Mouse (Mus musculus) MN1 (cell line): ENCODE results near the gene Lrrc3.
"Not testable (repeated sequence)": the region's sequence is repeated elsewhere in the genome, so short reads cannot be mapped to it uniquely, and the experiment has no call there.

Experiments
- DNase-seq: peaks from one replicate; pipeline ENCODE4 v3.0.0-alpha.2; 2016; ENCODE audit warnings: low spot score

The Lrrc3 gene

DNA sequence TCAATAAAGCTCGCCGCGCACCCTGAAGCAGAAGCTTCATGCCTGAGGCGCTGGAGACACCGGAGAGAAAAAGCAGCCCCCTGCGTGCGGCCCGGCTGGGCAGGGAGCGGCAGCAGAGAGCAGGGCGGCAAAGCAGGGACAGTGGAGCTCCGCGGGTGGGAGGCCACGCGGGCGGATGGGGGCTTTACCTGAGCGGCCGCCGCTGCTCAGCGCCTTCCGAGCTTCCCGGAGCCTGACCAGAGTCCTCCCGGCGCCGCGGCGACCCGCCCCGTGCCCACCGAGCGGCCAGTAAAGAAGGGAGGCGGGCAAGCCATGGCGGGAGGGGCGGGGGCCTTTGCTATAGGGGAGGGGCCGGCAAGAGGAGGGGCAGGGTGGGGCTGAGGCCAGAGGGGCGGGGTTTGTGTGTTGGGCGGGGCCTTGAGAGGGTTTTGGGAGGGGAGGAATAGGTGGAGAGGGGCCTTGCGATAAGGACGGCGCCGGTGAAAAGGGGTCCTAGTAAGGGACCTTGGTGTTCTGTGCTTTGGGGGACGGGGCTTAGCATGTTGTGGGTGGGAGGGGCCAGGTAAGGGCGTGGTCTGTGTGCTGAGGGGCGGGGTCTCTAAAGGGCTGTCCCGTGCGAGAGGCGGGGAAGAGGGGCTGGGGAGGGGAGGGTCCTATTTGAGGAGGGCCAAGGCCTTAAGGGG is at the start of gene Lrrc3:
Gene Lrrc3, minus strand, starts transcription at position 326 of the 683 bp plus-strand sequence.
- peak; percentile 84 for DNase-seq

DNA sequence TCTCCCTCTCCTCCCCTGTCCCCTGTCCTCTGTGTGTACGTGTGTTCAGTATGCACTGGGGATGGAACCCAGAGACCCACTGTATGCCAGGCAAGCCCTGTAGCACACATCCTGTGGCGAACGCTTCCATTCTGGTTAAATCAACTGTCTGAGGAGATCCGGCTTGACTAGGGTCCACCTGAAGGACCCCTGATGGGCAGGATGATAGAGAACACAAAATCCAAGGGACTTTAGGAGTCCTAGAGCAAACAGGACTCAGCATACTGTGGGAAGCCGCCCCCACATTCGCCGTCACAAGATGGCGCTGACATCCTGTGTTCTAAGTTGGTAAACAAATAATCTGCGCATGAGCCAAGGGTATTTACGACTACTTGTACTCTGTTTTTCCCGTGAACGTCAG is 48.1 kb upstream of the Lrrc3 start:
- DNase-seq, result not testable (repeated sequence)

DNA sequence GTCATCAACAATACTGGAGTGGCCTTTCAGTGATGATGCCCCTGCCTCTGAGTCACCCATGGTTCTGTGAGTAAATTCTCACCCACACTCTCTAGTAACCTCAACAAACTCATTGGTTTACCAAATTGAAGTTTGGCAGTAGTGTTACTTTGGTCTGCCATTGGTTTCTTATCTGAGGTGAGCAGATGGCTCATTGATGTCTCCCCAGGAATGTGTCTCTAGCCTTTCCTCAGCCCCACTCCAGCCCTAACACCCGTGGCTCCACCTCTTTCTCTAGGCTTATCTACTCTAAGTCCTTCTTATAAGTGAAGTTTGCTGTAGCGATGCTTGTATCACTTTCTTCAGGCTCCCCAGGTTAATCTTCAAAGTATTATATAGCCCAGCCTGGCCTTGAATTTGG is 37.3 kb upstream of the Lrrc3 start:
- no peak for DNase-seq

DNA sequence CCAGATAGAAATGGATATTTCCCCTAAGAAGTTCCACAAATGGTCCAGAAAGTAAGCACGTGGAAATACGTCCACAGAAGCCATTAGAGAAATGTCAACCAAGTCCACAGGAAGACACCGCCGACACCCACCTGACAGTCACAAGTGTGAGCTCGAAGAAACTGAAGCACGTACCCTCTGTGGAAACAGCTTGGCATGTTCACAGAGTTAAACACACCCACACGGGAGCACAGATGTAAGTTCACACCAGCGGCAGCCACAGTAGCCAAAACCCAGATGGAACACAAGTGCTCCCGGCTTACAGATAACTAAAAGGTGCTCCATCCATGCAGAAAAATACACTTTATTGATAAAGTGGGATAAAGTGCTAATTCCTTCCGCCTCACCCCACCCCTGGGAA is 25.0 kb upstream of the Lrrc3 start:
- DNase-seq, result no peak

DNA sequence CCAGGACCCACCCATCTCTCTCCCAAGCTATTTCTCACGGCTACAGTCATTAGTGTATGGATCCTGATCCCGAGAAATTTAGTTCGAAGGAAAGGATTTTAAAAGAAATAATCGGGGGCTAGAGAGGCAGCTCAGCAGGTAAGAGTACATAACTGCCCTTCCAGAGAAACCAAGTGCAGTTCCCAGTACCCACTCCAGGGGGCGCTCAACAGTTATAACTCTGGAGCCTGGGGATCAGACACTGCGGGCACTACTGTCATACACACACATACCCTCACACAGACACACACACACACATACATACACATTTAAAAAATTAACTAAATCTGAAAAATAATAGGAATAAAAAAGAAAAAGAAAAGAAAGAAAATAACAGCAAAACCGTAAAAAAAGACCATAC is 23.8 kb upstream of the Lrrc3 start:
- peak; percentile 71 for DNase-seq

DNA sequence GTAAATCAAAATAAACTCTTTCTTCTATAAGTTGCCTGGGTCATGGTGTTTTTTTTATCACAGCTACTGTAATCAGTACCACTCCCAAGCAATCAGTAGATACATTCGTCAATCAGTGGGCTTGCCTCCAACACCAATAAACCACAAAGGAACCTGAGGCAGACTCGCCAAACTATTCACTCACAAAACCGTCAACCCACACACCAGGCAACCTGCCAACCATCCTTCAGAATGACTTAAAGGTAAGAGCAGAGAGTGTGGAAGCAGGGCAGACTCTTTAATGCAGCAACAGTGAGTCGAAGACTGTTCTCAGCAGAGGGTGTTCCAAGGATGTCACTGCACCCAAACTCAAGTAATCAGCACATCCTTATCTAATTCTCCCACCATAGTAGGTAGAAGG is 20.3 kb upstream of the Lrrc3 start:
- DNase-seq, result no peak

DNA sequence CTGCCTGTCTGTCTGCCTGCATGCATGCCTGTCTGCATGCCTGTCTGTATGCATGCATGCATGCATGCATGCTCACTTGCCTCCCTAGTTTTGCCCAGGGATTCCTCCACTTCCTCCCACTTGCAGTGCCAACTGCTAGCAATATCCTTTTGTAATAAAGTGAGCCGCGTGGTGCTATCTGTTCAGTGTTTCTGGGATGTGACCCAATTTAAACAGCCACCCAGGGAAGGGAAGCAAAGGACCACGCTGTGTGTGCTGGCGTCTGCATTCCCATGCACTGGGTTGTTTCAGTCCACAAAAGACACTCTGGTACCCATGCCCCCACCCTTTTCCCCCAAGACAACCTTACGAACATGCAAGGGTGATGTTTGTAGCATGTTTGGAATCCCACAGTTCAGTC is 18.7 kb upstream of the Lrrc3 start:
- no peak for DNase-seq

GRCm38 (mm10) chr10:77916636-77917335 is 14.4 kb upstream of the Lrrc3 start:
- peak; percentile 83 for DNase-seq

DNA sequence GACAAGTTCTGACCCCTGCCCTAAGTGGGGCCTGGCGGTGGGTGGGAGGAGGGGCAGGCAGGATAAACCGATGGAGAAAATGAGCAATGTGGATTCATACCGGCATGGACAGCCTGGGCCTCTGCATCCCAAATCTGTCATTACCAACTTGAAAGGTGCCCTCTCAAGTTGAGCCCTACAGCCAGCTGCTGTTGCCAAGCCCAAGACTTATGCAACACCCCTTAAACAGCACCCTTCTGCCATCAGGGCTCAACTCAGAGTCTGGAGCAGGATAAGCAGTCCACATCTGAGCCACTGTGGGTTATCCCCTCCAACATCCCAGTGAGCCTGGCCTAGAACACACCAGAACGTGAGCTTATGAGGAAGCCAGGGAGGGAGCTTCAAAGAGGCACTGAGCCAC is 11.0 kb upstream of the Lrrc3 start:
- DNase-seq, result peak; percentile 40

DNA sequence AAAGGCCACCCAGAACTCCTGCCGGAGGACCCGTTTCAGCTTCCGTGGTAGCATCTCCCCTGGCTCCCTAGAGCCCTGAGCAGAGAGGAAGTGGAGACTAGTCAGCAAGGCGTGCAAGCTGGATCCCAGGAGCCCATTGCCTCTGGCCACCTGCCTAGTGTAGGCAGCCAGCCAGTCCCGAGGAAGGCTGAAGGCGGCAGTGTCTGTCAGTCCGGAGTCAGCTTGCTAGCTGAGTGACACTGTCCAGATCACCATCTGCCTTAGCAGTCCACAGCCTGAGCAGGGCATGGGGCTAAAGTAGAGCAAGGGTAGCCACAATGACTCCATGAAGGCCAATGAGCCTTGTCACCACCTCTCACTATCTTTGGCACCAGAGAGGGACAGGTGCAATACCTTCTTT is 10.3 kb upstream of the Lrrc3 start:
- peak; percentile 95 for DNase-seq

DNA sequence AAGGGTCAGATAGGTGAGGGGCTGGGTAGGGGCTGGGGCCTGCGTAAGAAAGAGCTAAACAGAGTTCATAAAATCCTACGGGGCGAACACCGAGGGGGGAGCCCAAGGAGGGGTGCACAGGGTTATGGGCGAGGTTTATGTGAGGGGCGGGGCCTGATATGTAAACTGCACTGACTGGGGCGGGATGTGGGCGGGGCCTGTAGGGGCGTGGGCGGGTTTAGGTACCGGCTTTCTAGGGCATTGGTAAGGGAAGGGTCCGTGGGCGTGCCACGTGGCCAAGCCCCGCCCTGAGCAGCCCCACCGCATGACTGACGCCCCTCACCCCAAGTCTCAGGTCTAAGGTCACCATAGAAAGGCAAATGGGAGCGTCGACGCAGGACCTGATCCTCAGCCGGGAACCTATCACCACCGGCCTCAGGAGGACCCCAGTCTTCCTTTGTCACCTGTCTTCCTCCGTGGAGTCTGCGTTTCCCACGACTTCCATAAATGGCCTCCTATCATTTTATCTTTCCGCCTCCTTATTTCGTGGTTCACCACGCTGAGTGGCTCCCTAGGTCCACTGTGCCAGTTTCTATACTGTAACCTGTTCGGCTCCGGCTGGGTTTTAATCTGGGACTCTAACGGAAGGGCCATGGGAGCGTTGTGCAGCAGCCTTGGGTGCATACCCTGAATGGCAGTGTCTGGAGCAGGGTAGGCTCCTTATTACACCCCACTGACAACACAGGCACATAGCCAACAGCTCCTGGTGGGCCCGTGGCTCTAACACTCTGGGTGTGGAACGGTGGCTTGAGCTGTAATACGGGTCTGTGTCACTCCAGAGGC is 769 bp upstream of the Lrrc3 start:
- peak; percentile 93 for DNase-seq

GRCm38 (mm10) chr10:77901871-77902210 is 495 bp downstream of the Lrrc3 start:
- DNase-seq, result no peak

- DNase-seq, result peak; percentile 49
Measured at GRCm38 (mm10) chr10:77900903-77901818, 1.2 kb downstream of the Lrrc3 start.

DNA sequence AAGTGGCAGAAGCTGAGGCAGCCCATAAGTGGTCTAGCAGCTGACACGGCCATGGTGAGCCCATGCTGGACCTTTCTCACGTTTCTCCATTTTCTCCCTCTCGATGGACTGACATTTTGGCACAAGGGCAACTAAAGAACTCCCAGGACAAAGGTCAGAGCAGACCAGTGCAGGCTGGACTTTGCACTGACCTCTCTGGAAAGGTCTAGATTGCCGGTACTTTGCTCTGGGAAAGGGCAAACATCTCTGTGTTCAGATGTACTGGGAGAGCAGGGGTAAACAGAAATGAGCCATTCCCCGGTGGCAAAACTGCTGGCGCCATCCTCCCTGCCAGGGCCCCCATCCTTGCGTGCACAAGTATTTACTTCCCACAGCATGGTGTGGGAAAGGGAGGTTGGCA is 2.2 kb downstream of the Lrrc3 start:
- DNase-seq, result no peak

DNA sequence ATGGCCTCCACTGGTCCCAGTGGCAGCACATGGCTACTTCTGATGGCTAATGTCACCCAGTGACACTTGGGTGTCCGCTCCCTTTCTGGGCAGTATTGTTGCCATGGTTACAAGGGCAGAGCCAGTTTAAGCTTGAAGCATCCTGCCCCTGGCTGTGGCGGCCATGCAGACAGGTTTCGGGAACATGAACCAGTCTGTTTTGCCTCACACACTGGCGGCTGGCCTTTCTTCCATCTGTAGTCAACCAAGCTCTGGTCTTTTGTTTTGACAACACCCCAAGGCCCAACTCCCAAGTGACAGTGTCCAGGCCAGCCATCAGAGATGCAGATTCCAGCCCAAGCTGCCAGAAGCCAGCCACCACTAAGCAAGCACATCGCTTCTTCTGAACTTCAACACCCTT is 6.8 kb downstream of the Lrrc3 start:
- peak; percentile 91 for DNase-seq

GRCm38 (mm10) chr10:77890987-77891565 is 11.3 kb downstream of the Lrrc3 start:
- DNase-seq, result no peak

GRCm38 (mm10) chr10:77886007-77886747 is 16.2 kb downstream of the Lrrc3 start:
- no peak for DNase-seq

- no peak for DNase-seq
Measured at GRCm38 (mm10) chr10:77882553-77882952, 19.8 kb downstream of the Lrrc3 start.

- peak; percentile 68 for DNase-seq
Measured at GRCm38 (mm10) chr10:77880305-77880704, 22.0 kb downstream of the Lrrc3 start.

DNA sequence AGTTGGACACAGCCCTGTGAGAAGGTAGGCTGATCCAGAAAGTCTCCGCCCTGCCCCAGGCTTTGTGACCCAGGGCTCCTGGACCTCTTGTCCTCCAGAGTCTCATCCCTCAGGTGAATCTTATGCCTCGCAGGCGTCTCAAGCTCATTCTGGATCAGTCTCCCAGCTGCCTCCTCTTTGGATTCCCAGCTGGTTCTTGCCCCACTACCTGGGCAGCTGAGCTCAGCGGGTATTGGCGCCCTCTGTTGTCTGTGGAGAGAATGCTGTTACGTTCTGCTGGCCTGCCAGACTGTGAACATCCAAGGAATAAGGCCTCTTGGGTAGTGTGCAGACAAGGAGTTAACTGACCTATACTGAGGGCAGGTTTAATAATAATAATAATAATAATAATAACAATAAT is 23.4 kb downstream of the Lrrc3 start:
- peak; percentile 52 for DNase-seq

GRCm38 (mm10) chr10:77869651-77870050 is 32.7 kb downstream of the Lrrc3 start:
- no peak for DNase-seq
